Mouse (Mus musculus): Measurements from ENCODE around the gene Cntn3. TPM values are rescaled to one million over a fixed set of nuclear protein-coding genes. Genes with fewer than 3 reads are reported as not detected.
"Not testable (repeated sequence)": the region's sequence is repeated elsewhere in the genome, so short reads cannot be mapped to it uniquely, and the experiment has no call there.

Gene Cntn3
- polyA plus RNA-seq (2012; rRNA removed) (0.48 and 0.70 TPM in 2 replicates), polyA plus RNA-seq (2014; fragmentation: Nextera tagmentation; extraction: Ambion mirVana) (1.1 and 1.3 TPM in 2 replicates)

DNA sequence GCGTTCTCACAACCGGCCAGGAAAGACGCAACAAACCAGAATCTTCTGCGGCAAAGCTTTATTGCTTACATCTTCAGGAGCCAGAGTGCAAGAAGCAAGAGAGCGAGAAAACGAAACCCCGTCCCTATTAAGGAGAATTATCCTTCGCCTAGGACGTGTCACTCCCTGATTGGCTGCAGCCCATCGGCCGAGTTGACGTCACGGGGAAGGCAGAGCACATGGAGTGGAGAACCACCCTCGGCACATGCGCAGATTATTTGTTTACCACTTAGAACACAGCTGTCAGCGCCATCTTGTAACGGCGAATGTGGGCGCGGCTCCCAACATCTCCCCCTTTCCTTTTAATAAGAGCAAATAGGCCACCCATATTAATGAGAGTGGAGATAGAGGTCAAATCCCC is at the start of gene Cntn3:
Gene Cntn3 (minus strand): TSS at position 101 of the 400 bp plus-strand sequence.
- H3K27me3 ChIP-seq (ENCODE audit: control insufficient read depth, insufficient read depth, low read length); ATAC-seq (ENCODE audit: insufficient read depth); DNase-seq (ENCODE audit: low read depth in 3 of 3, low spot score in 3 of 3); H3K9ac ChIP-seq (replicated peaks); H3K4me3 ChIP-seq (ENCODE audit: insufficient read depth in 1 of 2, low read depth in 2 of 2, low read length in 2 of 2); H3K4me1 ChIP-seq (replicated peaks; ENCODE audit: control insufficient read depth in 2 of 2, insufficient read depth in 2 of 2, low read length in 1 of 2); H3K9me3 ChIP-seq (ENCODE audit: control insufficient read depth, low read length); H3K27ac ChIP-seq; H3K4me2 ChIP-seq (ENCODE audit: low read depth); H3K36me3 ChIP-seq (replicated peaks; ENCODE audit: control insufficient read depth, insufficient read depth, low read depth): not testable (repeated sequence)
- 87% methylated on average over 4 of the region's 20 CpGs for WGBS (ENCODE audit: insufficient replicate concordance)

DNA sequence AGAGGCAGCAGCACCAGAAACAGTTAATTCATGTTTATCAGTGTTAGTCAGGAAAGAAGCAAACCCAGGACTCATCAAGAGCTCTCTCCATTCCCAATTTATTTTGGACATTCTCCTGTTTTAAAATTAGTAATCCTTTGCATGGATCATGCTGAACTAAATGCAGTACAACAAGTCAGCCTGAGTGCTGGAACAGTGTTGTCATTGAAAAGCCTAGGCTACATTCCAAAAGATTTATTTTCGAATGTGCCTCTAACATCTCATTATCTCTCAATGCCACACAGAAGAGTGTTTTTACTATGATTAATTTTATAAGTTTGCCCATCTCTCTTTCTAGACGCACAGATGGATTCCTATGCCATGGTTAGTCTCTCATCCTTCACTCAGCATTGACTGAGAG is 27.9 kb upstream of the Cntn3 start:
- no peaks in the 10 kb centered on the region for H3K27me3 ChIP-seq (ENCODE audit: control insufficient read depth, insufficient read depth, low read length)
- H3K9ac ChIP-seq (replicated peaks), result no peak overlapping the region
- TF ChIP-seq CTCF (IDR thresholded peaks at IDR 0.05; ENCODE audit: low read depth) (no peak), EP300 (IDR thresholded peaks at IDR 0.05; ENCODE audit: low read depth) (no peak)
- H3K4me1 ChIP-seq (replicated peaks; ENCODE audit: control insufficient read depth in 2 of 2, insufficient read depth in 2 of 2, low read length in 1 of 2), result no peaks in the 10 kb centered on the region
- no peak overlapping the region for H3K4me2 ChIP-seq (ENCODE audit: low read depth)
- ATAC-seq (ENCODE audit: insufficient read depth) (no peak), DNase-seq (ENCODE audit: low read depth in 3 of 3, low spot score in 3 of 3) (no peak)
- 52% methylated on average over 2 of the region's 2 CpGs for WGBS (ENCODE audit: insufficient replicate concordance)
- no peak overlapping the region for H3K27ac ChIP-seq
- H3K9me3 ChIP-seq (ENCODE audit: control insufficient read depth, low read length), result no peaks in the 10 kb centered on the region
- no peak overlapping the region for H3K4me3 ChIP-seq (ENCODE audit: insufficient read depth in 1 of 2, low read depth in 2 of 2, low read length in 2 of 2)
- H3K36me3 ChIP-seq (replicated peaks; ENCODE audit: control insufficient read depth, insufficient read depth, low read depth), result no peaks in the 10 kb centered on the region

DNA sequence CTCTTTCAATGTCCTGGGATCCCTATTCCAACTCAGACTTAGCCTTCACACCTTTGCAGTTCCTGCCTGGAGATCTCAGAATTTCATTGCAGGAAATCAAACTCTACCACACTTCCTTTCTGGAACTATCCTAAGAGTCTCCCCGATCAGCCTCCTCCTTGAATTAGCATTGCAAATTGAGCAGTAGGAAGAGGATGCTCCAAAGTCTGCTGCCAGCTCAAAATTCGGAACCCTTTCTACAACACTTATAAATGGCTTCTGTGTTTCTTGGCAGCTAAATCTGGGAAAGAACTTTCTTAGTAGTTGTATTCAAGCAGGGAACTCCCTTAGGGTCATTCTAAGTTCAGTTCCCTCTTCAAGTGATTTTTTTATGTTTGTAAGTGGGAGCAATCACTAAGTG is 24.9 kb upstream of the Cntn3 start:
- DNase-seq (ENCODE audit: low read depth in 3 of 3, low spot score in 3 of 3) (no peak), ATAC-seq (ENCODE audit: insufficient read depth) (no peak)
- H3K36me3 ChIP-seq (replicated peaks; ENCODE audit: control insufficient read depth, insufficient read depth, low read depth), result no peaks in the 10 kb centered on the region
- TF ChIP-seq EP300 (IDR thresholded peaks at IDR 0.05; ENCODE audit: low read depth) (no peak), CTCF (IDR thresholded peaks at IDR 0.05; ENCODE audit: low read depth) (no peak)
- 49% methylated on average over 2 of the region's 2 CpGs for WGBS (ENCODE audit: insufficient replicate concordance)
- H3K4me2 ChIP-seq (ENCODE audit: low read depth), result no peak overlapping the region
- H3K9me3 ChIP-seq (ENCODE audit: control insufficient read depth, low read length), result no peaks in the 10 kb centered on the region
- H3K27ac ChIP-seq, result no peak overlapping the region
- no peak overlapping the region for H3K4me3 ChIP-seq (ENCODE audit: insufficient read depth in 1 of 2, low read depth in 2 of 2, low read length in 2 of 2)
- no peaks in the 10 kb centered on the region for H3K27me3 ChIP-seq (ENCODE audit: control insufficient read depth, insufficient read depth, low read length)
- H3K4me1 ChIP-seq (replicated peaks; ENCODE audit: control insufficient read depth in 2 of 2, insufficient read depth in 2 of 2, low read length in 1 of 2), result no peaks in the 10 kb centered on the region
- H3K9ac ChIP-seq (replicated peaks), result no peak overlapping the region

DNA sequence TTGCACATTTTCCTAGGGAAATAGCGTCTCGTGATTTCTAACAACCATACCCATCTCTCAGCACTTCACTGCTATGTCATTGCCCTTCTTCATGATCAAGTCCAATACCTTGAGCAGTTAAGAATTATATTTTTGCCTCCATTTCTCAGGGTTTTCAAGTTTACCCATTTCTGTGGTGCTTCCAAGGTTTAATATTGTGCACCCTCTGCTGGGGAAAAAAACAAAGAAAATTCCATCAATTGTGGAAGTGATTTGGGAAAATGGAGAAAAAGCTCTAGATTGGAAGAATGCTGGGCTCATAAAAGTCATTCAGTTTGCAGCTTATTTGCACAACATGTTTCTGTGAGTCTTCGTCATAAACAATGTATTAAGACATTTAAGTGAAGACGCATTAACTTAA is 17.2 kb upstream of the Cntn3 start:
- Histone ChIP-seq H3K27me3 (ENCODE audit: control insufficient read depth, insufficient read depth, low read length) (no peaks in the 10 kb centered on the region), H3K4me2 (ENCODE audit: low read depth) (no peak overlapping the region), H3K9ac (replicated peaks) (no peak overlapping the region), H3K4me1 (replicated peaks; ENCODE audit: control insufficient read depth in 2 of 2, insufficient read depth in 2 of 2, low read length in 1 of 2) (no peaks in the 10 kb centered on the region), H3K27ac (no peak overlapping the region), H3K9me3 (ENCODE audit: control insufficient read depth, low read length) (no peaks in the 10 kb centered on the region), H3K4me3 (ENCODE audit: insufficient read depth in 1 of 2, low read depth in 2 of 2, low read length in 2 of 2) (no peak overlapping the region), H3K36me3 (replicated peaks; ENCODE audit: control insufficient read depth, insufficient read depth, low read depth) (no peaks in the 10 kb centered on the region)
- DNase-seq (ENCODE audit: low read depth in 3 of 3, low spot score in 3 of 3) (no peak), ATAC-seq (ENCODE audit: insufficient read depth) (no peak)
- no peak for TF ChIP-seq CTCF (IDR thresholded peaks at IDR 0.05; ENCODE audit: low read depth)
- TF ChIP-seq EP300 (IDR thresholded peaks at IDR 0.05; ENCODE audit: low read depth), result no peak
- WGBS (ENCODE audit: insufficient replicate concordance), result 69% methylated on average over 4 of the region's 4 CpGs

DNA sequence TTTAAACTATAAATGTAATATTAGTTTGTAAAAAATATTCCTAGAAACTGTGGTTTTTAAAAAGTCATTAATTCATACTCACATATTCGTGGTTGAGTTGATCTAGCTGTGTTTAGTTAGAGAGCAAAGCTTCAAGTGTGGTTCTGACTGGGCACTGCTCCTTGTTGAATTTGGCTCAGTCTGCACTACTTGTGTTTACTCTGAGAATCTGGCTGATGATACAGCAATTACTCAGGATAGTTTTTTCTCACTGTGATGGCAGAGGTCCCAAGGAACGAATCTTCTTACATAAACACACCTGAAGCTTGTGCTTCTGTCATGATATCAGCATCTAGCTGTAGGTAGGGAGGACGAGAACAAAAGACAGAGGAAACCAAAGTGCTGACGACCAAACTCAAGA is 16.4 kb upstream of the Cntn3 start:
- no peak for TF ChIP-seq EP300 (IDR thresholded peaks at IDR 0.05; ENCODE audit: low read depth)
- TF ChIP-seq CTCF (IDR thresholded peaks at IDR 0.05; ENCODE audit: low read depth), result no peak
- no peaks in the 10 kb centered on the region for H3K9me3 ChIP-seq (ENCODE audit: control insufficient read depth, low read length)
- ATAC-seq (ENCODE audit: insufficient read depth), result no peak

More for the DNA sequence above, 16.4 kb upstream of the Cntn3 start:
- Histone ChIP-seq H3K4me3 (ENCODE audit: insufficient read depth in 1 of 2, low read depth in 2 of 2, low read length in 2 of 2) (no peak overlapping the region), H3K36me3 (replicated peaks; ENCODE audit: control insufficient read depth, insufficient read depth, low read depth) (no peaks in the 10 kb centered on the region), H3K27me3 (ENCODE audit: control insufficient read depth, insufficient read depth, low read length) (no peaks in the 10 kb centered on the region), H3K4me2 (ENCODE audit: low read depth) (no peak overlapping the region), H3K9ac (replicated peaks) (no peak overlapping the region), H3K4me1 (replicated peaks; ENCODE audit: control insufficient read depth in 2 of 2, insufficient read depth in 2 of 2, low read length in 1 of 2) (no peaks in the 10 kb centered on the region), H3K27ac (no peak overlapping the region)
- 37% methylated on average over 4 of the region's 4 CpGs for WGBS (ENCODE audit: insufficient replicate concordance)
- DNase-seq (ENCODE audit: low read depth in 3 of 3, low spot score in 3 of 3), result no peak

Data from liver, embryonic 14.5 days (tissue).